Mouse (Mus musculus) cerebellum, adult (tissue): ENCODE data around the gene Chrna1.
A peak's percentile ranks its signal among the peaks of the same experiment; 100 is the strongest.

Source experiments
- ATAC-seq: cut with Nextera tagmentation; 2 replicates; pipeline ENCODE4 v1.9.2; 2017; ENCODE audit warnings: mild to moderate bottlenecking, moderate library complexity, mixed read lengths; ENCODE audit not compliant: insufficient number of reproducible peaks, low FRiP score, low TSS enrichment

The Chrna1 gene

DNA sequence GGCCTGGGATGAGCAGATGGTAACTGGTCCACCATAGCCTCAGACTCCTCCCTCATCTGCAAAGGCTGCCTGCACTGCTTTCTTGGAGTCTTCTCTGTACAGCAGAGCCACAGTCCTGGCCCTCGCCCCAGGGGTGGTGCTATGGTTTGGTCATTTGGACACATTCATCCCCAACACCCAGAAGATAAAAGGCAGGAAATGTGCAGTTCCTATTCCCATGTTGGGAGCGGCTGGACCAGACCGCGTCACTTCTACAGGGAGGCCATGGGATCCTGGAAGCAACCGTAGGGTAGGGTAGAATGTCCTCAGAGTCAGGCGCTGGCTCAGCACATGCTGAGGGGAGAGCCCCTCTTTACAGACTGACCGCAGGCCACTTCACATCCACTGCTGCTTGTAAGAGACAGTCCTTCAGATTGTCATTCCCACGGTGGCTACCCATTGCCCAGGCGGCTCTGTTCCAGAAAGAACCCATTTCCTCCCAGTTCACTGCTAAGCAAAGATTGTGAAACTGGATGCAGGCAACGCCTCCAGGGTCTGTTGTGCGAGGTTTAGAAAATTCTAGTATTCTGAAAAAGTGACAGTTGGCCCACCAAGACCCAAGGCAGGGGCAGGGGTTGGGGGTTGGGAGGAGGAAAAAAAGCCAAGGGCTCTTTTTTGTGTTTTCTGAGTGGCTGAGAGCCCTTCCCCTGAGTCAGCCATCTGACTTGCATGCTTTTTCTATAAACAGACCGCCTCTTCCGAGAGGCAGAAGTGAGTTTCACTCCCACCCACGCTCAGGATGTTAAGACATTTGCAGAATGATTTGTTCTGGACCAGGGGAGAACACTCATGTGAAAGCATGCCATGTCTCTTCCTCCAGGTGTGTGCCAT, 12.3 kb upstream of the Chrna1 start:
- ATAC-seq, result no peak

DNA sequence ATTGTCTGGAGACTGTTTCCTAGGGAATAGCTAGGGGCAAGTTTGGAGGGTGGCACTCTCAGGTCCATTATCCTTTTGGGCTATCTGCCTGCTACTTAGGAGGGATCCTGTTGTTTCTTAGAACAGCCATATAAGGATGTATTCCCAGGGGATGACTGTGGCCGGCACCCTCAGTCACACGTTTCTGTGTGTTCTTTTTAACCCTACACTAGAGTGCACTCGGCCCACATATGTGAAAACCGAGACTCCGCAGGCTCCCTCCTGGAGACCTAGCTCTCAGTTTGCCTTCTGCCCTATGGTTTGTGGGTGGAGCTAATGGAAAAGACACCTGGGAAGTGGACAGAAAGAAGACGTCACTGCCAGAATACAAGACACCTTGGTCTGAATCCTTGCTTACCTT, 11.1 kb upstream of the Chrna1 start:
- no peak for ATAC-seq

DNA sequence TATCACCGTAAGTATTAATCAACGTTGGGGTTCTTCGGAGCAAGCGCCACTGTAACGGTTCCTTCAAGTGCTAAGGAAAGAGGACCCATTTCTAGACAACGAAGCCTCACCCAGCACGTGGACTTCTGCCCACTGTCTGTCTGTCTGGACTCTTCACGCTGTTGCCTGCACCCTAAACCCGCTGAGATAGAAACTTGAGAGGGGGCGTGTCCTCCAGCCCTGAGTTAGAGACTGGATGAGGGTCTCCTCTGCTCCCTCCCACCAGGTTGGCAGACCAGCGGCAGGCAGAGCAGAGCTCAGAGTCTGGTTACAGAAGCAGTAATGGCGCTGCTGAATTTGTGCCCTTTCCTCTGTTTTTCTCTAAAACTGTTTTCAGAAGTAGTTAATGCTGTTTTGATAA, 10.0 kb upstream of the Chrna1 start:
- ATAC-seq, result no peak

DNA sequence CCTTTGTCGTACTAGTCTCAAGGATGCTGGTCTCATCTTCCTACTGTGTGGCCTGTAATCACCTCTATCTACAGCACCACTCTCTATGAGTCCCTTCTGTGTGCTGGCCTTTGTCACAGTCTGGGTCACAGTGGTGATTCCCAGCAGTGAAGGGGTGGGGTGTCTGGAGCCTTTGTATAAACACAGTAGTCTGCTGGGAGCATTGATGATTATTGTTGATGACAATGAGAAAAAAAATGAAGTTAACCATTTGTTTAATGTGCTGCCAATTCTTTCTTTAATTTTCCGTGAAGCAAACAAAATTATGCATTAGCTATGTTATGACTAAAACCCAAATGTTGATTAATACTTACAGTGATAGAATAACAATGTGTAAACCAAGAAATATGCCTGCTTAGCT, 8.8 kb upstream of the Chrna1 start:
- no peak for ATAC-seq

DNA sequence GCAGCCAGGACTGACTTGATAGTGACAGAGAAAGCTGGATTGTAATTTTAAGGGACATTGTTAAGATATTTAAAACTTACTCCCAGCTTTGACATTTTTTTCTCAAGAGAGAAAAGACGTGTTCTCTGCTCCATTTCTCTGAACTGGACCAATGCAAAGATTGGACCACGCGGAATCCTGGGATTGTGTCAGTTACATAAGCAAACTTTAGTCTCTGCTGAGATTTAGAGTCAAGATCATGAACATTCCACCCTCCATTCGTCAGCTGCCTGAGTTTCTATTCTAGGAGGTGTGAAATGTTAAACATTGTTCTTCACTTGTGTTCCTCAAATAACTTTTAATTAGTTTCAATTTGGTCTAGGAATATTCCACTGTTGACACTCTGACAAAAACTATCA, 7.0 kb upstream of the Chrna1 start:
- ATAC-seq, result no peak

DNA sequence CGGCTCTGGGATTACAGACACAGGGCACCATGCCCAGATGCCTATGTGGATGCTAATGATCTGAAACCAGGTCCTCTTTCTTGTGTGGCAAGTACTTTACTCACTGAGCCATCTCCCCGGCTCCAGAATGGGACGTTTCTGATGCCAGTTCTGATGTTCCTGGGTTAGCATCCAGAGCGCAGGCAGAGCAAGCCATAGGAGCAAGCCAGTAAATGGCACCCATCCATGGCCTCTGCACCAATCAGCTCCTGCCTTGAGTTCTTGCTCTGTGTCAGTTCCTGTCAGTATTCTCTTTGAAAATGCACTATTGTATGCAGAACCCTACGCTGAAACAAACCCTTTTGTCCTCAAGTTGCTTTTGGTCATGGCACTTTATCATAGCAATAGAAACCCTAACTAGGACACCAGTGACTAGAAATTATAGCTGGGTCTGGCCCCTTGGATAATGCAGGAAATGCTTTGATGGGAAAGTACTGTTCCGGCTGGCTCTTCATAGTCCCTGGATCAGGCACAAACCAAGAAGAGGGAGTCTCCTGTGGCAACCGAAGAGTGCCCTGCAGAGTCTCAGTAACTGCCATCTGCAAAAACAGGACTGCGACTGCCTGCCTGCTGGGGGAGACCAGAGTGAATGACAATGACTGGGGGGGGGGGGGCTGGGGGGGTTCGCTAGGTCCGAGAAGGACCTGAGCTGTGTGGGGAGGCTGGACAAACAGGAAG, 6.4 kb upstream of the Chrna1 start:
- ATAC-seq, result no peak

DNA sequence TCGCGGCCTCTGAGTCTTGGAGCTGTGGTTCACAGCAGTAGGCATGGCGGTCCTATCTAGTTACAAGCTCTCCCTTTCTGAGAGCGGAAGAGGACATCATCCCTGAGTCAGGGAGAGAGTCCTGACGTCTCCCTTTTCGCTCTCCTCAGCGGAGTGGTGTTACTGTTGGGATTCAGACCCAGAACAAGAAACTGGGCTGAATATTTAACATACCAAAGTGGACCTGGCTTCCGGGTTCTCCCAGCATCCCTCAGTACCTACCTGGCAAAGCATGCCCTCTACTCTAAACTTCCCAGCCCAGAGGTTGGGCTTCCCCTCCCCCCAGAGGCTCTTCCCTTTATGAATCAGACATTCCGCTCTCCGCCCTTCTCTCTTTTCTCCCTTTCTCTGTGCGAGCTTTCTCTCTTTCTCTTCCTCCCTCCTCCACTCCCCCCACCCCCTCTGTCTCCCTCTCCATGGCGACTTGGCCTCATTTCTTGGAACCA, 5.3 kb upstream of the Chrna1 start:
- ATAC-seq, result peak; percentile 46

- ATAC-seq, result peak; percentile 43
These were observed 4.7 kb upstream of the Chrna1 start for GRCm38 (mm10) chr2:73584645-73585346.

- ATAC-seq, result no peak
These were observed 582 bp upstream of the Chrna1 start for GRCm38 (mm10) chr2:73580720-73581119.

- ATAC-seq, result no peak
These were observed 970 bp downstream of the Chrna1 start for GRCm38 (mm10) chr2:73579168-73579567.

GRCm38 (mm10) chr2:73574418-73574817, 5.7 kb downstream of the Chrna1 start:
- no peak for ATAC-seq

DNA sequence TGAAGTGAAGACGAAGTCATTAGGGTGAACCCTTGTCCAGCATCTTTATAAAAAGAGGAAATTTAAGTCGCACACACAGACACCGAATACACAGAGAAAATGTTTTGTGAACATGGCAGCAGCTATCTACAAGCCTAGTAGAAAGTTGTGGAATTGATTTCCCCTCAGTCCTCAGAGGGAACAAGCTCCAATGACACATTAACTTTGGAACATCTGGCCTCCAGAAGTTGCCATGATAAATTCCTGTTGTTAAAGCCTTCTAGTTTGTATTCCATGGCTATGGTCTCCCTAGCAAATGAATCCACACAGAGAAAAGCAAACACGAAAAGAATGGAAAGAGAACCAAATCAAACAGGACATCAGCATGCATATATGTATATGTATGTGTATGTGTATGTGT, 6.6 kb downstream of the Chrna1 start:
- ATAC-seq, result no peak

- peak; percentile 82 for ATAC-seq
These were observed 7.4 kb downstream of the Chrna1 start for GRCm38 (mm10) chr2:73572539-73573372.

DNA sequence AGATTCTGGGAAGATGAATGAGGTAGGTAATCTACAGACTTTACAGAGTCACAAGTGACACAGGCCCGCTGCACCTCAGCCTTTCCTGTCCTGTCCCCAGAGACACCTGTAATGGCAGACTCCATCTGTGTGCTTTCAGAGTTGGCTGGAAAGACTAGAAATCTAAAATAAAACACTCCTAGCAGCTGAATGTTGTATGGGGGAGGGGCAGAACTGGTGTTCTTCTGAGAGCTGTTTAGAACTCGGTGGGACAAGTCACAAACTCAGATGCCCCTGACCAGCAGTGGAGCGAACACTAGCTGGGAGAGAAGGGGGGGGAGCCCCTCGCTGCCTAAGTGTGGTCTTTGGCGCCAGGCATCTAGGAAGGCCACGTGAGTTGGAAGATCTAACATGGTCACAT, 8.2 kb downstream of the Chrna1 start:
- ATAC-seq, result no peak

DNA sequence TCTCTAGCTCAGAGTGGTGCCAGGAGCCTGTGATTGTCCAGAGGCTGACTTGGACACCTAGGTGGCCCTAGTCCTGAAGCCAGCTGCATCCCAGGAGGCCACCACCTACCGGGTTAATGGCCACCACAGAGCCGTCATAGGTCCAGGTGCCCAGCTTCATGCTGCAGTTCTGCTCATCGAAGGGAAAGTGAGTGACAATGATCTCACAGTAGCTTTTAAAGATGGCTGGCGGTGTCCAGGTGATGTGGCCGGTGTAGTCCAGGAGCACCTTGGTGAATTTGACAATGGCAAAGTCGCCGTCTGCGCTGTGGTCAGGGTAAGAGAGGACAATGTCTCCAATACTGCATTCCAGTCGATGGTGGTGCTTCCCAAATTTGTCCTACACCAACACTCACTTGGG, 8.8 kb downstream of the Chrna1 start:
- ATAC-seq, result no peak

- peak; percentile 72; the same call in 1 of the 2 replicates for ATAC-seq
These were observed 13.0 kb downstream of the Chrna1 start for GRCm38 (mm10) chr2:73566989-73567605.

- ATAC-seq, result no peak
These were observed 14.0 kb downstream of the Chrna1 start for GRCm38 (mm10) chr2:73566162-73566561.

DNA sequence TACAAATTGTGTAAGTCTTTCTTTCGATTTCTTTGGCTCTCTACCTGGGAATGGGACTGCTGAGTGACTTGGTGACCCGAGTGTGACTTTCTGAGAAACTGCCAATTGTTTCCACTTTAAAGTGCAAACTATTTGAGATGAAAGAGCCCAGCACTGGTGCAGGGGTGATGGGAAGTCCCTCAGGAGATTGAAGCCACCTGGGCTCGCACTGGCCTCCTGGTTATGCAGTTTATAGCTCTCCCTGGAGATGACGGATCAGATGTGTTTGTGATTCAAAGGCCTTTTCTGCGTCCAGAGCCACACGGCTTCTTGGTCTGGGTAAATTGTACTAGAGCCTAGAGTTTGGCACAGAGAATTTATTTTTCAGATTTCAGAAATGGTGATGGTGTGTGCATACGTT, 16.4 kb downstream of the Chrna1 start:
- no peak for ATAC-seq

DNA sequence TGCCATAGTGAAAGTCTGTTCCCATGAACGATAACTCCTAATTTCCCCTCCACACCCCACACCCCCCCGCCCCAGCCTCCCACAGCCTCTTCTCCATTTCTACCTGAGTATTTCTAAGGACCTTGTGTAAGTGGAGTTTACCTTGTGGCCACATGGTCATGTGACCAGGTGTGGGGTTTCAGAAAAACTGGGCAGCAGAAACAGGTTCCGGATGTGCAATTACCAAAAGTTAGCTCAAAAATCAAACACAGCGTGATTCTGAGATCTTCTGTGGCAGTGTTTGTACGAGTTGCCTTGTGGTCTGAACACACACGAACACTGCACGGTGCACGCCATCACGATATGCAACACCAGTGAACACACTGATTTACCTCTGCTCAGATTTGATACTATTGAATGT, 17.5 kb downstream of the Chrna1 start:
- ATAC-seq, result no peak

DNA sequence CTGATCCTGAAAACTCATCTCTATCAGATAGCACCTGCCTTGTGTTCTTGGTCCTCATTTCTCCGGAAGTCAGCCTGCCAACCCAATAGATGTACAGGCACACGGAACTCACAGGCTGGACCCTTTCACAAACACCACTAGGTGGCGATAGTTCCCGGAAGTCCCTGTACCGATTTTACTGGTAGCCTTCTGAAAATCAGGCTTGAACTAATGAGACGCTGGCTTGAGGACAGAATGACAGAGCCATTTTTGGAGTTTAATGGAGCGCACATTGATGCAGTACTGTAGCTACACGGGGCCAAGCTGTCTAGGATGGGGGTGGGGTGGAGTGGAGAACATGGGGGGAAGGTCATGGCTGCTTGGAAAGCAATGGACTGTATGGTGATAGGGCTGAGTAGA, 18.5 kb downstream of the Chrna1 start:
- ATAC-seq, result no peak; the same call in 1 of the 2 replicates
